Mouse (Mus musculus): Measurements from ENCODE around the gene Tff2.

Gene Tff2

DNA sequence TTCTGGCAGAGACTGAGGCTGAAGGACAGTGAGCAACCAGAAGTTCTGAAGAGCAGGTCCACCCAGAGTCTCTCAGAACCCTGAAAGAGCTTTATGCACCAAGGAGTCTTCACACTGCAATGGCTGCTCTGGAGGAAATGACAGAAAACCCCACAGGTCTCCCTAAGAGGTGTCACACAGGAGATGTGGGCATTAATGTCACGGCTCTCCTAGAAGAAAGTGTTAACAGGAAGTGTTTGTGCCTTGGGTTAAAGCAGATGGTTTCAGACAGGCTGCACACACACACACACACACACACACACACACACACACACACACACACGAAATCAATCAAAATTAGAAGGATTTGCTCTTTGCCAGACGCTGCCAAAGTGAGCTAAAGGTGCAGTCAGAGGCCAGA is 7.8 kb downstream of the Tff2 start:
- DNase-seq (ENCODE audit: low read depth), result no peak

DNA sequence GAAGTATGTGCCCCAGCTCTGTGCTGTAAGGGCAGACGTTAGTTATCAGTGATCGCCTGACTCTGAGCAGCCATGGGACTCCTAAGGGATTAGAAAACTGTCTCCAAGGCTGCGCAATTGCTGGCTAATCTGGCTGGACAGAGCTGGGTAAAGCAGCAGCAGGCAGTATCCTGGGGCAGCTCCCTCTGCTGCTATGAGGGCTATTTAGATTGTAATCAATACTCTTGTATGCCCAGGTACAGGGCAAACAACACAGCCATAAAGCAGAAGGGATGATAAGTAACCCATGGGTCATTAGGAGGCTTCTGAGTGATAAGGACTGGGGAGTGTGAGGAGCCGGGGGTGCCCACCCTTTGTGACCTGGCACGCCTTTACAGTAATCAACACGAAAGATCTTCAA is 9.2 kb downstream of the Tff2 start:
- DNase-seq (ENCODE audit: low read depth), result no peak

DNA sequence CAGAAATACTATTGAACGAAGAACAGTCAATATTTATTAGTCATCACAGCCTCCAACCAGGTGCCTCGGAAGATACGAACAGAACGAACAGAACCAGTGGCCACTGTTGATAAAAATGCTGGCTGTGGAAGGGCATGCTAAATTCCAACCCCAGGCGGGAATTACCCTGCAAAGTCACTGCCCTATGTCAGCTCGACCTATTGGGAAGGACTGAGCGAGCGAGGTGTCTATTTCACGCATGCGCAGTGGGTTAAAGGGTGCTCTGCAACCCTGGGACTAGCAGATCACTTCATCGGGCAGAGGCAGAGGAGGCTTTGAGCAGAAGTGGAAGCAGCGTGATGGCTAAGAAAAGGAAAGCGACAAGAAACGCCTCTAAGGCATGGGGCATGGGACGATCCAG is 10.3 kb downstream of the Tff2 start:
- DNase-seq (ENCODE audit: low read depth), result no peak

- DNase-seq (ENCODE audit: low read depth), result no peak
Measured at GRCm38 (mm10) chr17:31131269-31131821, 12.7 kb downstream of the Tff2 start.

GRCm38 (mm10) chr17:31129452-31129851 is 14.6 kb downstream of the Tff2 start, which contains the start of gene Tff3:
Gene Tff3, minus strand, starts transcription at chr17:31129646.
- DNase-seq (ENCODE audit: low read depth), result no peak

DNA sequence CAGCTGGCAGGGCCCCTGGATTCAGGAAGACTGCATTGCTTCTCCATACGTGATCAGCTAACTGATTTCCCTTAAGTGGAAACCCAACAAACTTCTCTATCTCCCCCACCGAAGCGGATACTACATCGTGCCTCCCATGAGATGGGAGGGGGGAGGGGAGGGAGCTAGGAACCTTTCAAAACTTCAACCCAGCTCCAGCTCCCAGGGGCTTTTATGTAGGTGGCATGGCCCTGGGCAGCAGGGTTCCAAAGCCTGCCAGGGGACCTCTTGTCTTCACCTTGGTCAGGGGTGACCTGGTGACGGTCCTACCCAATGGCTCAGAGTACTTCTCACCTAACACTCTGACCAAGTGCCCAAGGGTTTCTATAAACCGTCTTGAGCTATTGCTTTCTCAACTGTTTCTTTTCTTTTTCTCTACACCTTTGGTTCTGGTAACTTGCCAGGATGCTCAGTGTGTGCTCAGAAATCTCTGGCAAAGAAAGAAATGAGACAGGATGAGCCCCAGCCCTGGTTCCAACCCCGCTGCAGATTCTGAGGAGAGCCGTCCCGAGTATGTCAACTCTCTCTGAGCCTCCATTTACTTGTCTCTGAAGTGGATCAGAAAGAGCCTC is 15.3 kb downstream of the Tff2 start:
- DNase-seq (ENCODE audit: low read depth), result no peak

- no peak for DNase-seq (ENCODE audit: low read depth)
Measured at GRCm38 (mm10) chr17:31125548-31126266, 18.4 kb downstream of the Tff2 start.

- no peak for DNase-seq (ENCODE audit: low read depth)
Measured at GRCm38 (mm10) chr17:31121975-31122374, 22.1 kb downstream of the Tff2 start.

DNA sequence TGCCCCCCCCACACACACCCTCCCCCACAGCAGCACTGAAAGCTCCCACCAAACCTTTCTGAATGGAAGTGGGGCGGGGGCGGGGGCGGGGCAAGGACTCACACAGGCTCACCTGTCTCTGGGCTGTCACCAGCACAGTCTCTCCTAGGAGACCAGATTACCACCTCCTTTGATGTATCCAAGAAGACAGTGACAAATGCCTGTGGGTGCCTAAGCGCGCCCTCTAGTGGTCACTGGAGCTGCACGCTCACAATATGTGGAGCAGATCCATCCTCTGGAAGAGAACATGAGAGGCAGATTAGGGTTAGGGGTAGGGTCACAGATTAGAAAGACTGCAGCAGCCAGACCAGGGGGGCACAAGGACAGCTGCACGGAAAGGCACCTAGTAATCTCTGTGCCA is 24.7 kb downstream of the Tff2 start:
- DNase-seq (ENCODE audit: low read depth), result no peak

GRCm38 (mm10) chr17:31117946-31118345 is 26.1 kb downstream of the Tff2 start:
- no peak for DNase-seq (ENCODE audit: low read depth)

GRCm38 (mm10) chr17:31116063-31116462 is 28.0 kb downstream of the Tff2 start:
- DNase-seq (ENCODE audit: low read depth), result no peak

GRCm38 (mm10) chr17:31113191-31113856 is 30.8 kb downstream of the Tff2 start:
- DNase-seq (ENCODE audit: low read depth), result no peak

GRCm38 (mm10) chr17:31108388-31108787 is 35.7 kb downstream of the Tff2 start:
- DNase-seq (ENCODE audit: low read depth), result no peak

DNA sequence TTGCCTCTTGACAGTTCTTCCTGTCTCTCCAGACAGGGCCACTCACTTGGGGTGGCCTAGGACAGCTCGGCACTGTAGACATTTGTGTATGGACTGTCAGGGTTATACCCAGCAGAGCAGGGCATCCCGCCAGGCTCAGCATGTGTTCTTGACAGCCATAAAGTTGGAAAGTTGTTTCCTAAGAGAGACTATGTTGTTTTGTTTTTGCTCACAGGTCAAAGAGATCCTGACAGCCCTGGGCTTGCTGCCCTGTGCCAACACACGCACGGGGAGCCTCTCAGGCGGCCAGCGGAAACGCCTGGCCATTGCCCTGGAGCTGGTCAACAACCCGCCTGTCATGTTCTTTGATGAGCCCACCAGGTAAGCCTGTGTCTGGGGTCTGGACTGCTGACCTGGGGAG is 40.3 kb downstream of the Tff2 start:
- no peak for DNase-seq (ENCODE audit: low read depth)

GRCm38 (mm10) chr17:31103007-31103570 is 41.0 kb downstream of the Tff2 start:
- no peak for DNase-seq (ENCODE audit: low read depth)

- no peak for DNase-seq (ENCODE audit: low read depth)
Measured at GRCm38 (mm10) chr17:31098788-31099187, 45.3 kb downstream of the Tff2 start.

GRCm38 (mm10) chr17:31096893-31097292 is 47.2 kb downstream of the Tff2 start:
- DNase-seq (ENCODE audit: low read depth), result no peak

- DNase-seq (ENCODE audit: low read depth), result no peak
Measured at GRCm38 (mm10) chr17:31095570-31095969, 48.5 kb downstream of the Tff2 start.

DNA sequence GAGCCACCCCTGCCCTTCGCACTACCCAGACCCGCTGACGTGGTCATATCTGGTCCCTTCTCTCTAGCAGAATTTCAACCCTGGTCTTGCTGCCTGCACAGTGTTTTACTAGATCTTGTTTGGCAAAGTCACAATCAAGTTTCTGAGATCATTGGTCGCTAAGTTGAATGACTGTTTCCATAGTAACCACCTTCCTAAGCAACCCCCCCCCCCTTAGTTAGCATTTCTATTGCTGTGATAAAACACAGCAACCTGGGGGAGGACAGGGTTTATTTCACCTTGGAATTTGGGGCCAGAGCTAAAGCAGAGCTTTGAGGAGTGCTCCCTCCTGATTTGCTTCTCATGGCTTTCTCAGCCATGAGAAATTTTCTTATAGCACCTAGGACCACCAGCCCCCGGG is 49.3 kb downstream of the Tff2 start:
- no peak for DNase-seq (ENCODE audit: low read depth)
